Mouse (Mus musculus) neutrophil, adult 65 days (primary cell): ENCODE results near the gene B3gat2. TPM values are rescaled to one million over a fixed set of nuclear protein-coding genes. Genes with fewer than 3 reads are reported as not detected.

Source experiments
- total RNA-seq: library from RNA; stranded (reverse); gene quantifications from 2 replicates; pipeline ENCODE4 v1.2.4, GENCODE M21; 2023

B3gat2 gene
- total RNA-seq: not detected in 2 replicates

DNA sequence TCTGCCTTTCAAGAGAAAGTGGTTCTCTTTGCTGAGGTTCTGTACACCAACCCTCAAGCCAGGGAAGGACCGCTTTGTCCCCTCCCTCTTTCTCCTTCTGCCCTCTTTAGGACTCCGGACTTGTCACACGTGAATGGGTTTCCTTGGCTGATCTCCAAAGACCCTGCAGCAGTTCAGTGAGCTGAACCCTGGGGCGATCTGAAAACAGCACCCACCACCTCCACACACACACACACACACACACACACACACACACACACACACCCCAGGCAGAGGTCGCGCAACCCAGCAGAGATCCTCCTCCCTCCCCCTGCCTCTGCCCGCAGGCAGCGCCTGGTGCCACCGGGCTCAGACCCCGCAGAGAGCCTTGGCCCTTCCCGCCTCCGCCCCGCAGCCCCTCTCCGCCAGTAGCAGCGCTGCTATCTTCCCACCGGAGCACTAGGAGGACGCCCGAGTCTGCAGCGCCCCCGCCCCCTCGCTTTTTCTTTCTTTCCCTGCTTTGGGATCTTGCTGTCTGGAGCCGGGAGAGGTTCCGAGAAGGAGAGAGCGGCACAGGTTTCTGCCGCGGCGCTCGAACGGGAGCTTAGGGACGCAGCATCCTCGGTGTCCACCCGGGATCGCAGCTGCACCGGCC is at the start of gene B3gat2:
B3gat2 (plus strand) TSS at position 252 of the 634 bp plus-strand sequence.

Other genes starting within 250 kb of the B3gat2 start
- gene Smap1, start 160.6 kb downstream of the B3gat2 start, total RNA-seq: 47.1 and 49.7 TPM in 2 replicates
- gene Sdhaf4, start 243.9 kb downstream of the B3gat2 start, total RNA-seq: 6.1 and 6.7 TPM in 2 replicates